9 mouse cellular contexts compared by ENCODE assay signal in genomic region chr19:37050643-37051345, GRCm38 (mm10).
A peak's percentile ranks its signal among the peaks of the same experiment; 100 is the strongest.
DNase-seq lines count a peak whose midpoint lies in the region; ATAC-seq and TF ChIP-seq lines count a peak whose summit lies in the region.
"Had no signal": no experiment of that assay in that cellular context is flagged by ENCODE, and none has a peak within 500 bp of the region (broad histone marks: within the 10 kb centered on the region; RNA-seq: fewer than 3 reads in every experiment).

No protein-coding gene starts in this region.

- TF ChIP-seq CTCF in midbrain, postnatal 0 days (IDR thresholded peaks at IDR 0.05), result peak; percentile 84

- H3K9me3 ChIP-seq in kidney, embryonic 14.5 days (ENCODE audit: control insufficient read depth, low read length), result no peaks in the 10 kb centered on the region
- H3K9me3 ChIP-seq in midbrain, postnatal 0 days (ENCODE audit: low read length), result no peaks in the 10 kb centered on the region
- H3K9me3 ChIP-seq: embryonic facial prominence, embryonic 13.5 days had no signal

- H3K4me3 ChIP-seq in kidney, embryonic 14.5 days (ENCODE audit: low read length), result no peak overlapping the region
- H3K4me3 ChIP-seq in midbrain, postnatal 0 days (ENCODE audit: low read depth, low read length), result no peak overlapping the region
- H3K4me3 ChIP-seq: embryonic facial prominence, embryonic 13.5 days had no signal

- H3K27me3 ChIP-seq in kidney, embryonic 14.5 days (ENCODE audit: control insufficient read depth, insufficient read depth, low read length), result no peaks in the 10 kb centered on the region
- H3K27me3 ChIP-seq in midbrain, postnatal 0 days (ENCODE audit: insufficient read depth, low read length), result no peaks in the 10 kb centered on the region
- H3K27me3 ChIP-seq: embryonic facial prominence, embryonic 13.5 days had no signal

- H3K36me3 ChIP-seq in kidney, embryonic 14.5 days (ENCODE audit: control insufficient read depth, insufficient read depth, low read length), result no peaks in the 10 kb centered on the region
- H3K36me3 ChIP-seq in midbrain, postnatal 0 days (ENCODE audit: insufficient read depth, low read length), result peaks cover 12% of the 10 kb centered on the region; the same call in 1 of the 2 replicates
- H3K36me3 ChIP-seq: embryonic facial prominence, embryonic 13.5 days had no signal

- 60% methylated on average over 4 of the region's 4 CpGs for WGBS in kidney, embryonic 14.5 days
- 74% methylated on average over 4 of the region's 4 CpGs for WGBS in midbrain, postnatal 0 days

- DNase-seq in kidney, adult 18-20 months, result peak; percentile 53
- peak; percentile 29 for DNase-seq in MEL-GATA-1-ER (ENCODE audit: extremely low read depth, low read depth)
- peak; percentile 61 for DNase-seq in cerebellum, adult 11-12 months
- peak; percentile 42 for DNase-seq in gastrocnemius, postnatal 10 days
- peak; percentile 49 for DNase-seq in layer of hippocampus, adult 9-11 months
- DNase-seq in midbrain, postnatal 0 days (ENCODE audit: low spot score), result peak; percentile 80

- H3K4me2 ChIP-seq in kidney, embryonic 14.5 days (replicated peaks; ENCODE audit: low read depth, low read length), result no peak overlapping the region
- no peak overlapping the region for H3K4me2 ChIP-seq in midbrain, postnatal 0 days (ENCODE audit: low read depth, low read length, poor library complexity, severe bottlenecking)
- H3K4me2 ChIP-seq: embryonic facial prominence, embryonic 13.5 days had no signal

- ATAC-seq in kidney, embryonic 14.5 days (ENCODE audit: low FRiP score, low TSS enrichment), result no peak
- 0 out of 2 replicates have a peak, but pooled peaks have one; percentile 31 for ATAC-seq in midbrain, postnatal 0 days (ENCODE audit: low FRiP score)
- no peak for ATAC-seq in monocyte, adult 5-6 weeks (replicated peaks; ENCODE audit: insufficient number of reproducible peaks, low FRiP score, low TSS enrichment, poor library complexity, severe bottlenecking)

- H3K9ac ChIP-seq in kidney, embryonic 14.5 days (ENCODE audit: low read depth, low read length), result no peak overlapping the region
- H3K9ac ChIP-seq in midbrain, postnatal 0 days (replicated peaks; ENCODE audit: low read length, poor library complexity, severe bottlenecking), result no peak overlapping the region
- H3K9ac ChIP-seq: embryonic facial prominence, embryonic 13.5 days had no signal

- no peaks in the 10 kb centered on the region for H3K4me1 ChIP-seq in kidney, embryonic 14.5 days (ENCODE audit: control insufficient read depth, insufficient read depth, low read length)
- no peaks in the 10 kb centered on the region for H3K4me1 ChIP-seq in midbrain, postnatal 0 days (ENCODE audit: insufficient read depth, low read length)
- H3K4me1 ChIP-seq: embryonic facial prominence, embryonic 13.5 days had no signal

- H3K27ac ChIP-seq in kidney, embryonic 14.5 days (ENCODE audit: low read depth, low read length), result no peak overlapping the region
- H3K27ac ChIP-seq in midbrain, postnatal 0 days (ENCODE audit: low read depth, low read length), result no peak overlapping the region
- H3K27ac ChIP-seq: embryonic facial prominence, embryonic 13.5 days had no signal

Comparison
In these comparisons a context has a peak if more than half of its experiments do, and no peak if none do; other contexts are left out.
1. DNase-seq: peak in every context shown above with its lines; median percentile 80 in midbrain, postnatal 0 days; 61 in cerebellum, adult 11-12 months; 53 in kidney, adult 18-20 months; 49 in layer of hippocampus, adult 9-11 months; 42 in gastrocnemius, postnatal 10 days; 29 in MEL-GATA-1-ER.